8 mouse cellular contexts compared by ENCODE assay signal in genomic region chr9:31029751-31030511, GRCm38 (mm10). TPM values are rescaled to one million over a fixed set of nuclear protein-coding genes. Genes with fewer than 3 reads are reported as not detected.
DNase-seq lines count a peak whose midpoint lies in the region; ATAC-seq and TF ChIP-seq lines count a peak whose summit lies in the region.

No protein-coding gene starts in this region.

- peak overlapping the region; percentile 98 for H3K27ac ChIP-seq in forebrain, embryonic 13.5 days
- H3K27ac ChIP-seq in neural tube, embryonic 15.5 days (replicated peaks) = peak overlapping the region; percentile 93

- no peak for TF ChIP-seq CTCF in E14TG2a.4 (conservative IDR thresholded peaks at IDR 0.05; ENCODE audit: low read length)

- under 1% methylated on average over 42 of the region's 57 CpGs for WGBS in forebrain, embryonic 13.5 days
- WGBS in neural tube, embryonic 15.5 days = under 1% methylated on average over 48 of the region's 57 CpGs

- peak overlapping the region; percentile 87 for H3K4me2 ChIP-seq in forebrain, embryonic 13.5 days
- peak overlapping the region; percentile 84 for H3K4me2 ChIP-seq in neural tube, embryonic 15.5 days

- DNase-seq in c-Kit-positive CD71-positive TER-119-positive erythroid progenitor cells, embryonic 14.5 days (ENCODE audit: low spot score) = peak; percentile 90
- DNase-seq in heart, postnatal 14 days = peak; percentile 97 to 98
- DNase-seq in layer of hippocampus, adult 11-12 months (ENCODE audit: low spot score) = peak; percentile 96
- DNase-seq in lung, adult 18-20 months = peak; percentile 96 to 97
- DNase-seq in testis, postnatal 14 days (ENCODE audit: low spot score) = peak; percentile 95

- peaks cover 69% of the 10 kb centered on the region for H3K4me1 ChIP-seq in E14TG2a.4 (replicated peaks; ENCODE audit: low read depth, low read length)
- H3K4me1 ChIP-seq in forebrain, embryonic 13.5 days = peaks cover 16% of the 10 kb centered on the region
- H3K4me1 ChIP-seq in neural tube, embryonic 15.5 days = peaks cover 20% of the 10 kb centered on the region

- peaks cover 16% of the 10 kb centered on the region for H3K36me3 ChIP-seq in E14TG2a.4 (ENCODE audit: insufficient read depth, low read length)
- no peaks in the 10 kb centered on the region for H3K36me3 ChIP-seq in forebrain, embryonic 13.5 days (ENCODE audit: poor library complexity, severe bottlenecking)
- no peaks in the 10 kb centered on the region for H3K36me3 ChIP-seq in neural tube, embryonic 15.5 days

- peak overlapping the region; percentile 97 for H3K4me3 ChIP-seq in E14TG2a.4 (replicated peaks; ENCODE audit: low read length)
- H3K4me3 ChIP-seq in forebrain, embryonic 13.5 days = peak overlapping the region; percentile 90
- peak overlapping the region; percentile 83 for H3K4me3 ChIP-seq in neural tube, embryonic 15.5 days (replicated peaks)

- intact Hi-C loops in heart, postnatal 14 days (cut with DNase I) = loop anchor here (5.0 kb wide), 1 partner anchor 603 kb away; the partner anchor contains the start of gene Snx19

- H3K27me3 ChIP-seq in E14TG2a.4 (ENCODE audit: insufficient read depth, low read length) = no peaks in the 10 kb centered on the region
- no peaks in the 10 kb centered on the region for H3K27me3 ChIP-seq in forebrain, embryonic 13.5 days
- no peaks in the 10 kb centered on the region for H3K27me3 ChIP-seq in neural tube, embryonic 15.5 days (replicated peaks)

- H3K9me3 ChIP-seq in E14TG2a.4 (ENCODE audit: low read length) = no peaks in the 10 kb centered on the region
- H3K9me3 ChIP-seq in forebrain, embryonic 13.5 days (replicated peaks) = no peaks in the 10 kb centered on the region
- H3K9me3 ChIP-seq in neural tube, embryonic 15.5 days (replicated peaks) = no peaks in the 10 kb centered on the region

- H3K9ac ChIP-seq in forebrain, embryonic 13.5 days = peak overlapping the region; percentile 82
- H3K9ac ChIP-seq in neural tube, embryonic 15.5 days (replicated peaks) = peak overlapping the region; percentile 88

- peak; percentile 97 for ATAC-seq in forebrain, embryonic 13.5 days
- ATAC-seq in neural tube, embryonic 15.5 days (ENCODE audit: low FRiP score) = peak; percentile 98

RNA-seq across cellular contexts. Expression of gene Zbtb44, which starts 0.5 kb away (rescaled TPM):
- polyA plus RNA-seq in forebrain, embryonic 13.5 days (2015; fragmentation: Nextera tagmentation; extraction: Ambion mirVana) = 4.4 and 5.1 TPM in 2 replicates
- total RNA-seq in heart, postnatal 14 days (2021) = 10 to 100 TPM; 29.8 to 33.8 TPM
- polyA plus RNA-seq in neural tube, embryonic 15.5 days (2015; fragmentation: Nextera tagmentation; extraction: Ambion mirVana) = 3.5 and 5.1 TPM in 2 replicates

Comparison
In these comparisons a context has a peak if more than half of its experiments do, and no peak if none do; other contexts are left out.
1. Peak in every context shown above with its lines: DNase-seq, ATAC-seq, H3K4me3 ChIP-seq and H3K27ac ChIP-seq.